Mouse (Mus musculus) liver, embryonic 14.5 days (tissue): ENCODE data around the gene Cmtm8. TPM values are rescaled to one million over a fixed set of nuclear protein-coding genes. Genes with fewer than 3 reads are reported as not detected.

Experiments used
- ATAC-seq: fragments of 200-750 bp; cut with Nextera tagmentation; 2 replicates; pipeline ENCODE4 v1.8.0; 2017; ENCODE audit warnings: moderate number of reproducible peaks, mild to moderate bottlenecking, moderate library complexity; ENCODE audit not compliant: insufficient read depth
- DNase-seq, 3 experiments: peaks; one replicate each; pipeline ENCODE4 v3.0.0-alpha.2; 2012 to 2013; ENCODE audit warnings: low read depth in 3 of 3, low spot score in 3 of 3
- H3K27ac ChIP-seq: fragments of 300-500 bp; sonication (generic); 2 replicates; pipeline ENCODE4 v1.5.1; 2014; ENCODE audit warnings: moderate library complexity, mild to moderate bottlenecking, control low read depth, inconsistent platforms
- H3K27me3 ChIP-seq: fragments of 300-500 bp; sonication (generic); 2 replicates; pipeline ENCODE4 v1.6.1; 2014; ENCODE audit warnings: mild to moderate bottlenecking, low read length, moderate library complexity; ENCODE audit not compliant: control insufficient read depth, insufficient read depth
- H3K36me3 ChIP-seq: fragments of 300-500 bp; sonication (generic); replicated peaks from 2 replicates; pipeline ENCODE4 v1.6.1; 2014; ENCODE audit warnings: low read depth; ENCODE audit not compliant: control insufficient read depth, insufficient read depth
- H3K4me1 ChIP-seq, 2 experiments: fragments of 200-500 bp in 1 of 2; fragments of 300-500 bp in 1 of 2; sonication (generic) in 1 of 2; replicated peaks; 2 replicates each; pipeline ENCODE4 v1.6.1; 2012 to 2014; ENCODE audit warnings: antibody characterized with exemption in 1 of 2, inconsistent platforms in 1 of 2, low read length in 1 of 2; ENCODE audit not compliant: control insufficient read depth in 2 of 2, insufficient read depth in 2 of 2
- H3K4me2 ChIP-seq: fragments of 300-500 bp; sonication (generic); 2 replicates; pipeline ENCODE4 v1.6.1; 2014; ENCODE audit warnings: low read depth, mild to moderate bottlenecking, control low read depth, moderate library complexity
- H3K4me3 ChIP-seq, 2 experiments: fragments of 200-500 bp in 1 of 2; fragments of 300-500 bp in 1 of 2; sonication (generic) in 1 of 2; 2 replicates each; pipeline ENCODE4 v1.5.1; 2012 to 2014; ENCODE audit warnings: low read depth in 2 of 2, low read length in 2 of 2, mild to moderate bottlenecking in 2 of 2, control low read depth in 1 of 2, inconsistent platforms in 1 of 2, moderate library complexity in 1 of 2; ENCODE audit not compliant: insufficient read depth in 1 of 2
- H3K9ac ChIP-seq: fragments of 300-500 bp; sonication (generic); replicated peaks from 2 replicates; pipeline ENCODE4 v1.6.1; 2014; ENCODE audit warnings: mild to moderate bottlenecking, control low read depth, moderate library complexity
- H3K9me3 ChIP-seq: fragments of 300-500 bp; sonication (generic); 2 replicates; pipeline ENCODE4 v1.6.1; 2016; ENCODE audit warnings: low read length, mixed read lengths; ENCODE audit not compliant: control insufficient read depth
- CTCF ChIP-seq: IDR thresholded peaks from 2 replicates; pipeline ENCODE4 v1.5.1; 2016; ENCODE audit warnings: antibody characterized with exemption, low read depth, control low read depth
- EP300 ChIP-seq: IDR thresholded peaks from 2 replicates; pipeline ENCODE4 v1.6.1; 2016; ENCODE audit warnings: antibody characterized with exemption, low read depth
- WGBS: fragments of 180-500 bp; shearing (Covaris S2); extraction: QIAGEN DNeasy Blood & Tissue Kit; methylation state at CpG from one replicate; pipeline ENCODE4 v1.1.7; 2014; ENCODE audit not compliant: insufficient replicate concordance; 5-methylcytosine and 5-hydroxymethylcytosine counted together
- polyA plus RNA-seq, 2 experiments: library from polyadenylated mRNA; depleted of rRNA in 1 of 2; stranded (reverse) in 1 of 2; unstranded in 1 of 2; fragments of >200 nt; fragmentation: Nextera tagmentation in 1 of 2; extraction: Ambion mirVana in 1 of 2; gene quantifications; 2 replicates each; pipeline versions ENCODE4 v1.2.1 to v1.2.3; 2012 to 2014

Cmtm8 gene
- polyA plus RNA-seq, 2 experiments: 16.2 to 24.2 TPM

GRCm38 (mm10) chr9:114838870-114839269 is 5.1 kb downstream of the Cmtm8 start:
- H3K27ac ChIP-seq: no peak overlapping the region
- no peak overlapping the region for H3K4me2 ChIP-seq
- peaks cover 9% of the 10 kb centered on the region for H3K27me3 ChIP-seq
- no peak for TF ChIP-seq CTCF
- no peak for TF ChIP-seq EP300
- DNase-seq: no peak
- H3K9me3 ChIP-seq: no peaks in the 10 kb centered on the region
- ATAC-seq: no peak
- 65% methylated on average over 5 of the region's 5 CpGs for WGBS
- H3K9ac ChIP-seq: no peak overlapping the region
- no peak overlapping the region for H3K4me3 ChIP-seq
- H3K36me3 ChIP-seq: no peaks in the 10 kb centered on the region
- H3K4me1 ChIP-seq: 0 out of 4 replicates have a peak, but pooled peaks cover 0 to under 1% of the 10 kb centered on the region in 2 experiments

- ATAC-seq: no peak
- 29% methylated on average over 6 of the region's 6 CpGs for WGBS
- no peak overlapping the region for H3K27ac ChIP-seq
- no peaks in the 10 kb centered on the region for H3K9me3 ChIP-seq
- H3K4me3 ChIP-seq: no peak overlapping the region
- H3K27me3 ChIP-seq: no peaks in the 10 kb centered on the region
- H3K36me3 ChIP-seq: no peaks in the 10 kb centered on the region
- peaks cover 0 to 5% of the 10 kb centered on the region in 2 experiments; a peak in 1 of 4 replicates for H3K4me1 ChIP-seq
- TF ChIP-seq EP300 (no peak), CTCF (no peak)
- no peak overlapping the region for H3K4me2 ChIP-seq
- DNase-seq: no peak
- no peak overlapping the region for H3K9ac ChIP-seq
Observed at GRCm38 (mm10) chr9:114831527-114831926, 12.4 kb downstream of the Cmtm8 start.

GRCm38 (mm10) chr9:114830351-114830750 is 13.6 kb downstream of the Cmtm8 start:
- no peak overlapping the region for H3K9ac ChIP-seq
- no peak for ATAC-seq
- no peak overlapping the region for H3K4me2 ChIP-seq
- no peaks in the 10 kb centered on the region for H3K9me3 ChIP-seq
- TF ChIP-seq CTCF (no peak), EP300 (no peak)
- H3K27ac ChIP-seq: no peak overlapping the region
- H3K4me3 ChIP-seq: no peak overlapping the region
- no peaks in the 10 kb centered on the region for H3K27me3 ChIP-seq
- H3K36me3 ChIP-seq: no peaks in the 10 kb centered on the region
- H3K4me1 ChIP-seq: peaks cover 0 to 5% of the 10 kb centered on the region in 2 experiments; a peak in 1 of 4 replicates
- WGBS: 56% methylated on average over 7 of the region's 7 CpGs
- no peak for DNase-seq

- peaks cover 0 to 5% of the 10 kb centered on the region in 2 experiments; a peak in 1 of 4 replicates for H3K4me1 ChIP-seq
- H3K27me3 ChIP-seq: no peaks in the 10 kb centered on the region
- H3K9ac ChIP-seq: no peak overlapping the region
- H3K4me2 ChIP-seq: no peak overlapping the region
- no peak for ATAC-seq
- H3K9me3 ChIP-seq: no peaks in the 10 kb centered on the region
- no peaks in the 10 kb centered on the region for H3K36me3 ChIP-seq
- no peak overlapping the region for H3K4me3 ChIP-seq
- WGBS: 75% methylated on average over 8 of the region's 8 CpGs
- TF ChIP-seq EP300: no peak
- TF ChIP-seq CTCF: no peak
- DNase-seq: peak in 1 of 3 experiments; percentile 12
- H3K27ac ChIP-seq: no peak overlapping the region
Observed at GRCm38 (mm10) chr9:114829669-114830068, 14.3 kb downstream of the Cmtm8 start.

GRCm38 (mm10) chr9:114828377-114828776 is 15.6 kb downstream of the Cmtm8 start:
- no peak overlapping the region for H3K9ac ChIP-seq
- no peak for ATAC-seq
- DNase-seq: no peak
- H3K4me2 ChIP-seq: no peak overlapping the region
- H3K27ac ChIP-seq: no peak overlapping the region
- H3K4me1 ChIP-seq: peaks cover 0 to 4% of the 10 kb centered on the region in 2 experiments; a peak in 1 of 4 replicates
- TF ChIP-seq CTCF (peak; percentile 23; the same call in 1 of the 2 replicates), EP300 (no peak)
- WGBS: 74% methylated on average over 6 of the region's 6 CpGs
- no peaks in the 10 kb centered on the region for H3K27me3 ChIP-seq
- H3K36me3 ChIP-seq: no peaks in the 10 kb centered on the region
- no peak overlapping the region for H3K4me3 ChIP-seq
- H3K9me3 ChIP-seq: no peaks in the 10 kb centered on the region
